Mouse (Mus musculus): Measurements from ENCODE around the gene Ubqln4. TPM values are rescaled to one million over a fixed set of nuclear protein-coding genes. Genes with fewer than 3 reads are reported as not detected.
A peak's percentile ranks its signal among the peaks of the same experiment; 100 is the strongest.

Gene Ubqln4
- polyA plus RNA-seq, 1 experiment from 2014 or later, result 46.5 TPM

DNA sequence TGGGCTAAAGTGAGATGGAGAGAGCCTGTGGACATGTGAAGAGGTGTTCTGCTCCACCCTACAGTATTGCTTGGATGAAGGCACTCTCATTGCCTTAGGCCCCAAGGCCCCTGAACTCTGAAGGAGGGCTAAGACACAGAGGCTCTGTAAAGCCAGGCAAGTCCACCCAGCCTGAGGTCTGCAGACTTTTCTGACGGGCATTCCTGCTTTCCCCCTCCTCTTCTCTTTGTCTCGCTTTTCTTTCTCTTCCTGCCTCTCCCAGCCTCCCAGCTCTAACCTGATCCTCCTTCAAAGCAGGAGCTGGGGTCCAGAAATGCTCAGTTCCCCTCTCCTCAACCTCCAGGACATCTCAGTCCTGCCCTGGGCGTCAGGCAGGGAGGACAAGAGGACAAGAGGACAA lies 18.6 kb upstream of the Ubqln4 start:
- peak overlapping the region; percentile 97 for H3K9ac ChIP-seq

DNA sequence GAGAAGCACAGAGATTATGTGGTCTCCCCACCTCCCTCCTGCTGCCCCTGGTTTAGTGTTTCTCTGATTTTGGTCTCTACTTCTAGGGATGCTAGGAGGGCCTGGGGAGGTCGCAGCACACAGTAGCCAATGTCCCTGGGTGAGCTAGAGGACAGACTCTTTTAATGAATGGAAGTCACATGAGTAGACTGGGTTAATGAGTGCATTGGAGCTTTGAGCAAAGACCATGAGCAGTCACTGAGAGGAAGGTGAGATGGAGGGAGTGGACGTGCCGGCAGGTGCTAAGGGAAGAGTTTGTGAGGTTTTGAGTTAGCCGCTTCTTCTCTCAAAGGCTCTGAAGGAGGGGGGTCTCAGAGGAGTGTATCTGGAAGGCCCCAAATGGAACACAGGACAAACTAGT lies 18.0 kb upstream of the Ubqln4 start:
- H3K27me3 ChIP-seq (replicated peaks), result no peaks in the 10 kb centered on the region
- H3K9ac ChIP-seq, result peak overlapping the region; percentile 97
- no peak for ATAC-seq (ENCODE audit: insufficient number of reproducible peaks, low FRiP score)
- H3K27ac ChIP-seq (ENCODE audit: poor library complexity, severe bottlenecking), result 0 out of 2 replicates have a peak overlapping the region, but pooled peaks have one; percentile 23
- H3K9me3 ChIP-seq (replicated peaks), result no peaks in the 10 kb centered on the region
- WGBS, result 65% methylated on average over 4 of the region's 4 CpGs
- H3K36me3 ChIP-seq, result peaks cover 43% of the 10 kb centered on the region
- H3K4me2 ChIP-seq, result peak overlapping the region; percentile 88
- H3K4me3 ChIP-seq, result peak overlapping the region; percentile 83
- peaks cover 68% of the 10 kb centered on the region for H3K4me1 ChIP-seq (replicated peaks)

More for the DNA sequence above, 18.6 kb upstream of the Ubqln4 start:
- peaks cover 38% of the 10 kb centered on the region for H3K36me3 ChIP-seq
- 37% methylated on average over 3 of the region's 3 CpGs for WGBS
- H3K4me2 ChIP-seq, result peak overlapping the region; percentile 88
- H3K9me3 ChIP-seq (replicated peaks), result no peaks in the 10 kb centered on the region
- peak overlapping the region; percentile 23; the same call in 1 of the 2 replicates for H3K27ac ChIP-seq (ENCODE audit: poor library complexity, severe bottlenecking)
- peak overlapping the region; percentile 83 for H3K4me3 ChIP-seq
- peaks cover 68% of the 10 kb centered on the region for H3K4me1 ChIP-seq (replicated peaks)
- ATAC-seq (ENCODE audit: insufficient number of reproducible peaks, low FRiP score), result no peak
- no peaks in the 10 kb centered on the region for H3K27me3 ChIP-seq (replicated peaks)

DNA sequence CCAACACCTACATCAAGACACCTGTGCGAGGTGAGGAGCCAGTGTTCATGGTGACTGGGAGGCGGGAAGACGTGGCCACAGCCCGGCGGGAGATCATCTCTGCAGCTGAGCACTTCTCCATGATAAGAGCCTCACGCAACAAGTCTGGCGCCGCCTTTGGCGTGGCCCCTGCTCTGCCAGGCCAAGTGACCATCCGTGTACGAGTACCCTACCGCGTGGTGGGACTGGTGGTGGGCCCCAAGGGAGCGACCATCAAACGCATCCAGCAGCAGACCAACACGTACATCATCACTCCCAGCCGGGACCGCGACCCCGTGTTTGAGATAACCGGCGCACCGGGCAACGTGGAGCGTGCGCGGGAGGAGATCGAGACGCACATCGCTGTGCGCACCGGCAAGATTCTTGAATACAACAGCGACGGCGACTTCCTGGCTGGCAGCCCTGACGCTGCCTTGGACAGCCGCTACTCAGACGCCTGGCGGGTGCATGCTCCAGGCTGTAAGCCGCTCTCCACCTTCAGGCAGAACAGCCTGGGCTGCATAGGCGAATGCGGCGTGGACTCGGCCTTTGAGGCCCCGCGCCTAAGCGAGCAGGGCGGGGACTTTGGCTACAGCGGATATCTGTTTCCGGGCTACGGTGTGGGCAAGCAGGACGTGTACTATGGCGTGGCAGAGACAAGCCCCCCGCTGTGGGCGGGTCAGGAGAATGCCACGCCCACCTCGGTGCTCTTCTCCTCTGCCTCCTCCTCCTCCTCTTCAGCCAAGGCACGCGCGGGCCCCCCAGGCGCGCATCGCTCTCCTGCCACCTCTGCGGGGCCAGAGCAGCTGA lies 17.2 kb upstream of the Ubqln4 start:
- 4% methylated on average over 60 of the region's 64 CpGs for WGBS
- H3K4me1 ChIP-seq (replicated peaks), result peaks cover 70% of the 10 kb centered on the region

DNA sequence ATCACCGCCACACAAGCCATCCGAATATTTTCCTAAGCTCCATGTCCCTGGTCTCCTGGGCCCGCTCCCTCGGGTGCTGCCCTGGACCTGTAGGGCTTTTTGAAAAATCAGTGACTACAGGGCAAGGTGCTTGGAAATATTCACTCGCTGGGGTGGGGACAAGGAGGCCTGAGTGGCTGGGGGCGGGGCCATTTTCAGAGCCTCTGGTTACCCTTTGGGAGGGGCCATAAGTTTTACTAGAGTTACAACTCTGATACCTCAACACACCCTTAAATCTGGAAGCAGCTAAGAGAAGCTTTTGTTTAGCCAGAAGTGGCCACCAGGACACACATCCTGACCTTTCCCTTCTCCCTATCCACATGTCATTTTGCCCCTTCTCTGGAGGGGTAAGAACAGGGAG lies 16.4 kb upstream of the Ubqln4 start:
- H3K4me2 ChIP-seq, result peak overlapping the region; percentile 88
- H3K36me3 ChIP-seq, result peaks cover 46% of the 10 kb centered on the region
- no peak for ATAC-seq (ENCODE audit: insufficient number of reproducible peaks, low FRiP score)
- H3K4me3 ChIP-seq, result peak overlapping the region; percentile 38
- no peak overlapping the region for H3K27ac ChIP-seq (ENCODE audit: poor library complexity, severe bottlenecking)
- no peaks in the 10 kb centered on the region for H3K9me3 ChIP-seq (replicated peaks)
- peak overlapping the region; percentile 97; the same call in 1 of the 2 replicates for H3K9ac ChIP-seq
- no peaks in the 10 kb centered on the region for H3K27me3 ChIP-seq (replicated peaks)
- peaks cover 70% of the 10 kb centered on the region for H3K4me1 ChIP-seq (replicated peaks)
- 68% methylated on average over 6 of the region's 6 CpGs for whole genome bisulfite sequencing

More for the DNA sequence above, 17.2 kb upstream of the Ubqln4 start:
- peak; percentile 56 for ATAC-seq (ENCODE audit: insufficient number of reproducible peaks, low FRiP score)
- H3K27ac ChIP-seq (ENCODE audit: poor library complexity, severe bottlenecking), result peak overlapping the region; percentile 49; the same call in 1 of the 2 replicates
- H3K9me3 ChIP-seq (replicated peaks), result no peaks in the 10 kb centered on the region
- peaks cover 46% of the 10 kb centered on the region for H3K36me3 ChIP-seq
- peak overlapping the region; percentile 88 for H3K4me2 ChIP-seq
- H3K9ac ChIP-seq, result peak overlapping the region; percentile 97
- H3K27me3 ChIP-seq (replicated peaks), result no peaks in the 10 kb centered on the region
- peak overlapping the region; percentile 38 for H3K4me3 ChIP-seq

DNA sequence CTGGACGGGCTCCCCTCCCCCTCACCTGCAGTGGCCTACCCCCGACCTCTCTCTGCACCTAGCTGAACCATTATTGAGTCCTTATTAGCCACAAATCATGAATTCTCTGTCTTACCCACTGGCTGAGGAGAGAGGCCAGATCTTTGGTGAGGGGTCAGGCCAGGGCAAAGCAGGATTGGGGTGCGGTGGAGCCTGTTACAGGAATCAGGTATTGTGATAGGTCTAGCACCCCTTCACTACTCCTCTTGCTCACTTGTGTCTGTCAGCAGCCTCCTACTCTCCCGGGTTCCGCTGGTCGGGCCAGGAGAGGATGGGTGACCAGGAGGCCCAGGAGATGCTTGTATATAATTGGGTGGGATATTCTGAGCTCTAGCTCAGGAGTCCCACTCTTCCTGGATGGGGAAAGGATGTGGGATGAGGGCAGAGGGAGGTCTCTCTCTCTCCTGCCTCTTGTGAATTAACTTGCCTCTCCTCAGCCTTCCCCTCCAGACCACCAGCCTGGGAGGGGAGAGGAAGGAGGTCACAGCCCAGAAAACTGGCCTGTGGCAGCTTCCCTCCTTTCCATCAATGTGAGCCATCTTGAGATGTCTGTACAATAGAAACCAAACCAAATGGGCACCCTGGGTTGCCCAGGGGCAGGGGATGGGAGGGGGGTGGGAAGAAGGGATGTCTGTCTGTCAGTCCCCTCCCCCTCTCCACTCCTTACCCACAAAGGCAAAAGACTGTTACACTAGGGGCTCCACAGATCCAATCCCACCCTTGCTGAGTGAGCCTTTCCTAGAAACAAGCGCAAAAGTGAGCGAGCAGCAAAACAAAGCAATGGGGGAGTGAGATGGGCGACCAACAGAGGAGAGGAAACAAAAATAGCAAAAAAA lies 15.1 kb upstream of the Ubqln4 start:
- peaks cover 46% of the 10 kb centered on the region for H3K36me3 ChIP-seq

DNA sequence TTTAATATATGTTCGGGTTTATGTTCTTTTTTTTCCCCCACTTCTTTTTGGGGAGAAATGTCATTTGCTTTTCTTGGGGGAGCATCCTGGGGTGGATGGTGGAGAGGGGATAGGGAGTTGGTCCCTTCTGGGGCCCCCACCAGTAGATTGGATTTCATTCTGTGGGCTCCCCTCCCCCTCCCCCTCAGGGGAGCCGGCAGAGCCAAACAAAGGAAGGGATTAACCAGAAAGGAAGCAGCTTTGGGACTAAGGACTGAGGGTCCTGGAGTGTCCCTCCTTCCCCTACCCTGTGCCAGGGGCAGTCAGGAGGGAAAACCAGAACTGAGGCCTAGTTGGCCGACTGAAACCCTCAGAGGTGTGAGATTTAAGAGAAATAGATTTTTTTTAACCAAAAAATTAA lies 14.2 kb upstream of the Ubqln4 start:
- H3K9me3 ChIP-seq (replicated peaks), result no peaks in the 10 kb centered on the region
- no peak overlapping the region for H3K9ac ChIP-seq
- no peaks in the 10 kb centered on the region for H3K27me3 ChIP-seq (replicated peaks)
- H3K36me3 ChIP-seq, result peaks cover 46% of the 10 kb centered on the region
- WGBS, result 27% methylated on average over 3 of the region's 3 CpGs
- ATAC-seq (ENCODE audit: insufficient number of reproducible peaks, low FRiP score), result no peak
- H3K4me2 ChIP-seq, result no peak overlapping the region
- H3K4me1 ChIP-seq (replicated peaks), result peaks cover 61% of the 10 kb centered on the region
- no peak overlapping the region for H3K27ac ChIP-seq (ENCODE audit: poor library complexity, severe bottlenecking)
- no peak overlapping the region for H3K4me3 ChIP-seq

More for the DNA sequence above, 15.1 kb upstream of the Ubqln4 start:
- no peaks in the 10 kb centered on the region for H3K27me3 ChIP-seq (replicated peaks)
- H3K4me3 ChIP-seq, result no peak overlapping the region
- no peak for ATAC-seq (ENCODE audit: insufficient number of reproducible peaks, low FRiP score)
- H3K9ac ChIP-seq, result peak overlapping the region; percentile 4; the same call in 1 of the 2 replicates
- H3K27ac ChIP-seq (ENCODE audit: poor library complexity, severe bottlenecking), result 0 out of 2 replicates have a peak overlapping the region, but pooled peaks have one; percentile 9
- H3K4me2 ChIP-seq, result no peak overlapping the region
- H3K4me1 ChIP-seq (replicated peaks), result peaks cover 70% of the 10 kb centered on the region
- no peaks in the 10 kb centered on the region for H3K9me3 ChIP-seq (replicated peaks)
- WGBS, result 52% methylated on average over 9 of the region's 9 CpGs

DNA sequence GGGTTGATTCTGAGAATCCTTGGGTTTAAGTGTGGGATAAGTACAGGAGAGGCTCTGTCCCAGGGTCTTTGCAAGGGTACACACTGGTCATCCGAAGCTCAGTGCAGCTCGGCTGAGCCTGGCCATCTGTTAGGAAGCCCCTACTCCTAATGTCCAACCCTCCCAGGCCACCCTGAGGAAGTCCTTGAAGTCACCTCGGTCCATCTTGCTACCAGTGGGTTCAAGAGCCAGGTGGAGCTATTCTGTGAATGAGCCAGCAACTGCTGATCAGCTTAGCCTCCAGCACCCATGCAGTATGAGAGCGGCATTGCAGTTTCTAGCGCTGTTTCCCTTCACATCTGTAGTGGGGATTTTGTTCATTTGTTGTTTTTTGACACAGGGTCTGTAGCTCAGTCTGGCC lies 13.5 kb upstream of the Ubqln4 start:
- Histone ChIP-seq H3K4me2 (no peak overlapping the region), H3K4me1 (replicated peaks) (peaks cover 54% of the 10 kb centered on the region), H3K9ac (0 out of 2 replicates have a peak overlapping the region, but pooled peaks have one; percentile 24), H3K4me3 (no peak overlapping the region), H3K9me3 (replicated peaks) (no peaks in the 10 kb centered on the region), H3K27ac (ENCODE audit: poor library complexity, severe bottlenecking) (no peak overlapping the region), H3K36me3 (peaks cover 45% of the 10 kb centered on the region), H3K27me3 (replicated peaks) (no peaks in the 10 kb centered on the region)
- 51% methylated on average over 5 of the region's 5 CpGs for WGBS
- ATAC-seq (ENCODE audit: insufficient number of reproducible peaks, low FRiP score), result no peak

DNA sequence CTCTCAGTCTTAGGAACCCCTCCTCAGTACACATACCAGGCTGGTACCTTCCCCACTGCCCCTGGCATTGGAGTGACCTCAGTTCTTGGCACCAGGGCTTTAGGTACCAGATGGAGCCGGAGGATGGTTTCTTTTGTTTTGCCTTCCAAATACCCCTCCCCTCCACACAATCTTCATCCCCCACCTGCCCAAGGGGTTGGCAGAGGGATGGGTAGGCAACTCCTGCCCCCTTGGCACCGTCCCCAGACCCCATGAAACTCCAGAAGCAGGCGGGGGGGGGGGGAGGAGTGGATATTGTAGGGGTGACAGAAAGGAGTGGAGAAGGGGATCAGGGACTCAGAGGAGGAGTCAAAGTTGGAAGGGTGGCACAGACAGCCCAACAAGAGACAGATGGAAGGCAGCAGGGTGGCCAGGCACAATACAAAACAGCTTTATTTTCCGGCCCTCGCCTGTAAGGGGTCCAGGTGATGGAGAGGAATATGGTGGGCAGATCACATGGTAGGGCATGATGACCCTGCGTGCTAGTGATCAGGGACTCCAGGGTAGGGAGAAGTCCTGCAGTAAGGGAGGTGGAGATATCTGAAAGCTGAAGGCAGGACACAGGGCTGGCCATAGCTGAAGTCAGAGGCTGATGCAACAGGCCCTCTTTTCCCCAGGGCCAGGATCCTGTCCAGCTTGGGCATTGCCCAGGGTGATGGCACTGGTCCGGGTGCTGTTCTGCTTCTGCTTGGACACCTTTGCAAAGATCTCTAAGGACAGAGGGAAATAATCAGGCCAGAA lies 11.7 kb upstream of the Ubqln4 start:
- Histone ChIP-seq H3K4me2 (no peak overlapping the region), H3K27me3 (replicated peaks) (no peaks in the 10 kb centered on the region), H3K4me1 (replicated peaks) (peaks cover 37% of the 10 kb centered on the region), H3K27ac (ENCODE audit: poor library complexity, severe bottlenecking) (no peak overlapping the region), H3K9ac (no peak overlapping the region), H3K9me3 (replicated peaks) (no peaks in the 10 kb centered on the region), H3K36me3 (peaks cover 33% of the 10 kb centered on the region), H3K4me3 (no peak overlapping the region)
- no peak for ATAC-seq (ENCODE audit: insufficient number of reproducible peaks, low FRiP score)
- 77% methylated on average over 7 of the region's 7 CpGs for WGBS

DNA sequence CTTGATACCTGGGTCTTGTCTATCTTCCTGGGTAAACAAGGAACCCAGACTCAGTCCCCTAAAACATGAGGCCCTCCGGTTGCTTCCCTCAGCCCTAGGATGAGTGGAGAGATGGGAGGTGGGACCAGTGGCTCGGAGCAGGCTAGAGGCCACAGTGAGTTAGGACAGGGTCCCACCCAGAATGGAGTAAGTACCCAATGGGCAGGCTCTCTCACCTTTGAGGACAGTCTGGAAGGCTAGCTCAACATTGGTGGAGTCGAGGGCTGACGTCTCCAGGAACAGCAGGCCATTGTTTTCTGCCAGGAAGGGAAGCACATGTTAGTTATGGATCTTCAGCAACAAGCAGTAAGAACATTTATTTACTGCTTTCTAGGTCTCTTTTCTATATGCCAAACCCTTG lies 11.1 kb upstream of the Ubqln4 start:
- no peaks in the 10 kb centered on the region for H3K27me3 ChIP-seq (replicated peaks)
- ATAC-seq (ENCODE audit: insufficient number of reproducible peaks, low FRiP score), result no peak

DNA sequence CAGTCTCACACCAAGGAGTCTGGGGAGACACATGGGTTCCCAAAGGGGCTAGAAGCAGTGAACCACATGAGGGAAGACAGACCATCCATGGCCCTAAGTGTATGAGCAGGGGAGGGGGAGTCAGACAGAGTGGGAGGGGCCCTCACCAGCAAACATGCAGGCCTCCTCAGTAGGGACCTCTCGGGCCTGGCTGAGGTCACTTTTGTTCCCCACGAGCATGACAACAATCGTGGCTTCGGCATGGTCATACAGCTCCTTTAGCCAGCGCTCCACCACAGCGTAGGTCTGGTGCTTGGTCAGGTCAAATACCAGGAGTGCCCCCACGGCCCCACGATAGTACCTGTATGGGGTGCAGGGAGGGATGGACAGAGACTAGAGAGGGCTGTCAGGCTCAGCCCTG lies 10.4 kb upstream of the Ubqln4 start:
- no peaks in the 10 kb centered on the region for H3K27me3 ChIP-seq (replicated peaks)
- no peak overlapping the region for H3K27ac ChIP-seq (ENCODE audit: poor library complexity, severe bottlenecking)
- H3K4me2 ChIP-seq, result no peak overlapping the region
- peaks cover 20% of the 10 kb centered on the region for H3K36me3 ChIP-seq
- no peak overlapping the region for H3K4me3 ChIP-seq
- 76% methylated on average over 8 of the region's 8 CpGs for WGBS
- ATAC-seq (ENCODE audit: insufficient number of reproducible peaks, low FRiP score), result no peak; the same call in 1 of the 2 replicates
- H3K9me3 ChIP-seq (replicated peaks), result no peaks in the 10 kb centered on the region
- no peak overlapping the region; the same call in 1 of the 2 replicates for H3K9ac ChIP-seq
- H3K4me1 ChIP-seq (replicated peaks), result peaks cover 23% of the 10 kb centered on the region

More for the DNA sequence above, 11.1 kb upstream of the Ubqln4 start:
- Histone ChIP-seq H3K4me1 (replicated peaks) (peaks cover 30% of the 10 kb centered on the region), H3K4me3 (no peak overlapping the region), H3K4me2 (no peak overlapping the region), H3K9ac (no peak overlapping the region), H3K9me3 (replicated peaks) (no peaks in the 10 kb centered on the region), H3K36me3 (peaks cover 27% of the 10 kb centered on the region), H3K27ac (ENCODE audit: poor library complexity, severe bottlenecking) (no peak overlapping the region)
- WGBS, result 57% methylated on average over 4 of the region's 4 CpGs

Measured in heart, embryonic 12.5 days (tissue).